Mouse (Mus musculus): ENCODE measurements at regions not wholly inside any gene's neighbourhood (a gene's known extent, or its start where the extent isn't known, plus 50 kb on each side); places are given as distances from the start of the nearest gene placed in this dataset.
A peak's percentile ranks its signal among the peaks of the same experiment; 100 is the strongest.

- DNase-seq, result peak; percentile 47
These were observed 790.2 kb downstream of the Slitrk5 start for GRCm38 (mm10) chr14:112465096-112465495.

GRCm38 (mm10) chr14:112466305-112466864 lies 791.5 kb downstream of the Slitrk5 start:
- DNase-seq, result peak; percentile 8

GRCm38 (mm10) chr14:112475541-112475940 lies 800.6 kb downstream of the Slitrk5 start:
- no peak for DNase-seq
